Mouse (Mus musculus) right cerebral cortex, postnatal 4 days (tissue): ENCODE measurements at regions not wholly inside any gene's neighbourhood (a gene's known extent, or its start where the extent isn't known, plus 50 kb on each side); places are given as distances from the start of the nearest gene placed in this dataset.

Source experiments
- DNase-seq: peaks from one replicate; pipeline ENCODE4 v3.0.0-alpha.2; 2022

- no peak for DNase-seq
These were observed 61.6 kb upstream of the 4932438H23Rik start for GRCm38 (mm10) chr16:91156506-91156905.

GRCm38 (mm10) chr16:91160679-91161078 lies 64.6 kb upstream of the Olig2 start:
- DNase-seq = peak; percentile 53

GRCm38 (mm10) chr16:91161616-91162015 lies 63.6 kb upstream of the Olig2 start:
- DNase-seq = no peak

DNA sequence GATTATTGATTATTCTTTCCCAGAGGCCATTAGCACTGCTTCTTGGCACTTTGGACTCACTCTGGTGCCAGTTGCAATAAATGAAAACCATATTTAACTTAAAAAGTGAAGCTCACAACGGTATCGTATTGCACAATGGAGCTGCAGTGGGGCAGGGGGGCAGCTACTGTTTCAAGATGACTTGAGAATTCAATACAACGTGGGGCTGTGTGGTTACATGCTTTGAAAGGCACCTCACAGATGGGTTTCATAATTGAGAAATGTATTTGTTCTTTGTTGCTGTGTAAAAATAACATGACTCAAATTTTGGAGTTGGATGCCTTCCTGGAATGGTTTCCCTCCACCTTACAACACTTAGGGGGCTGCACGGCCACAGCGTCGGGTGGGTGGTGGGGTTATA lies 62.9 kb upstream of the Olig2 start:
- DNase-seq = no peak

- no peak for DNase-seq
These were observed 59.4 kb upstream of the Olig2 start for GRCm38 (mm10) chr16:91165906-91166305.

DNA sequence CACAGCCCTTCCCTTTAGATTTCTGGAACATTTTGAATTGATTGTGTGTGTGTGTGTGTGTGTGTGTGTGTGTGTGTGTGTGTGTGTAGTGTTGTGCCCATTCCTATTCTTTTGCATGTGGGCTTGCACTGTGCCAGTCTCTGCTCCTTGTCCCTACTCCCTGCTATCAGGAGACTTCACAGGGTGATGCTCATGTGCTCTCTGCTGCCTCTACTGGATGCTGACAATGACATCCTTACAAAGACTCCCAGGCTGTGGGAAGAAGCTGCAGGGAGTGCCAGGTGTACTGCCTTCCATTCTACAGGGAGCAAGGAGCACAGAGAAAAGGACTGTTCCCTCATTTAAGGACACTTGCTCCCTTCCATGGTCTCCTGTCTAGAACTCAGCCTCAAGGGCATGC lies 58.4 kb upstream of the Olig2 start:
- DNase-seq = peak; percentile 46

DNA sequence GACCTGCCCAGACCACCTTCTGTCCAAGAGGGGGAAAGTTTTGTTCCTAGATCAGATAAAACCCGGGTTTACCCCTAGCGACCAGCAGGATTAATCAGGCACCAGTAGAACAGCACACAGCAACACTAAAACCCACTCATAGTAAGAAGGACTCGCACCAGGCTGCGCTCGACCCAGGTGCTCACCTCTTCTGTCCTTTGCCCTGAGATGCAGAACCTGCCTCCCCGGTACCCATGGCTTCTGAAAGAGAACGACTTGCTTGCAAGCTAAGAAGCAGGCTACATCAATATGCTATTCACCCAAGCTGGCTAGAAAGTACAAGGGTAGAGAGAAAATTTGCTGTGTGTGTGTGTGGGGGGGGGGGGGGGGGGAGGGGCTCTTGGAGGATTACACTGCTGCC lies 56.9 kb upstream of the Olig2 start:
- DNase-seq = no peak

- DNase-seq = no peak
These were observed 55.4 kb upstream of the Olig2 start for GRCm38 (mm10) chr16:91169829-91170228.

DNA sequence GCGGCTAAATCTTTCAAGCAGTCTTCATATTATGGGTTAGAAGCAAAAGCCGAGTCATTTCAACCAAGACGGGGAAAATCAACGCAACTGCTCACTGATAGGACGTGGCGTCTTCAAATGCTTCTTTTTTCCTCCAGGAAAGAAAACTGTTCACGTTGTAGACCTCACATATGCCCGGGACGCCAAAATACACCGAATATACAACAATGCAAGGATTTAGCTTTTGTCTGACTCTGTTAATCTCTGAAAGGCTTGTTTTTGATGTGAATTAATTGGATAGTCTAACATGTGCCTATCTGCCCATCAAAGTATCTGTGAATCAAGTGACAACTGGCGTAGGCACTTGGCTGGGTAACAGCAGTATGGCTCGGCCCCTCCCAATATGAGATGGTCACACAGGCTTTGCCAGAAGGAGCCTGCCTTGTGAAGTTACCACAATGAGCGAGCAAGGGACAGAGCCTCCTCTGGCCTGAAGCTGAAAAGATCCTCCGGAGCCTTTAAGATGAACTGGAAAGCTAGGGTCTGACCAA lies 53.3 kb upstream of the Olig2 start:
- DNase-seq = no peak

DNA sequence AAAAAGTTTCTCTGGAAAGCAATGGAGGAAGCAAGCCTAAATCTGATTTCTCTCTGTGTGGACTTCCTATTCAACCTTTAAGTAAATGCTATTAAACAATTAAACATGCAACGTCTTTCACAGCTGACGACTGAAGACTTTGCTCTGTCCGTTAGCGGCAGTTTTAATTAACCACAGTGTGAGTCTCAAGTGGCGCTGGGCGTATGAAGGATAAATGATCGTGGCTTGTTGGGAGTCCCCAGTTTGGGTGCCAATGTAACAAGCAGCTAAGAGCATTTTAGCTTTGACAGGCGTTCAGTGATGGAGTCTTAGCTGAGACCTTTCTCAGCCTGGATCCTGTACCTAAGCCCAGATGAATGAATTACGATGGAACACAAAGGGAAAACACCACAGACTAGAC lies 52.7 kb upstream of the Olig2 start:
- no peak for DNase-seq

DNA sequence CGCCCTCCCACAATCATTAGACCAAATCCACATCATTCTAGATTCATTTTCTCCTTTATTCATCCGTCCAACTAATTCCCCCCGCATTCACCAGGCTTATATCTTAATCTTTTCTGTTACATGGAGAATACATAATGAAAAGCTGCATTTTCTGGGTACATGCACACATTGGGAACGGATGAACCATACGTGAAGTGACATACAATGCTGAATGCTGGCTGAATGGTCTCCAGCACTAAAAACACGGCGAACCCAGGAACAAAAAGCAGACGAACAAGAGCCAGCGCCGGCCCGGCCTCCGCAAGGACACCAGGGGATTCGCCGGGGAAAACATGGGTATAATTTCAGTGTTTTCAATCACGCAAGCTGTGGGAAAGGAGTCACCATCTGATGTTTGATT lies 52.0 kb upstream of the Olig2 start:
- DNase-seq = no peak

DNA sequence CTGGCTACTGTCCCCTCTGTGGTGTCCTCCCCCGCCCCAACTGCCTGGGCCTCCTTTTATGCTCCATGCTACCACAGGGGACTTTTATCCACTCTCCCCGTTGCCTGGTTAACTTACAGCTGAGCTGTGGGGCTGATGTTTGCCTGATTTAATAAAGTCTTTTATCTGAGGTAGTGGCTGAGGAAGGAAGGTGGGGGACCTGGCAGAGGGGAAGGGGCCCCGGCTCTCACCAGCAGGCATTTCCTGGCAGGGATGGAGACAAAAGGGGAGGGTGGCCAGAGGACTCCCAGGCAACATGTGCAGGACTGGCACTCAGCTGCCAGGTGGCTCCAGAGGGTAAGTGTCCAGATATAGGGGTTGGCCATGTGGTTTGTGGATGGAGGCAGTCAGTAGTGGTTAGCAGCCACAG lies 51.4 kb upstream of the Olig2 start:
- DNase-seq = no peak

- no peak for DNase-seq
These were observed 50.9 kb upstream of the Olig2 start for GRCm38 (mm10) chr16:91174401-91174800.
